Mouse (Mus musculus) macrophage (primary cell): ENCODE data around the gene Ntrk1. TPM values are rescaled to one million over a fixed set of nuclear protein-coding genes. Genes with fewer than 3 reads are reported as not detected.
"Not testable (repeated sequence)": the region's sequence is repeated elsewhere in the genome, so short reads cannot be mapped to it uniquely, and the experiment has no call there.

ENCODE experiments used
- H3K27ac ChIP-seq: fragments of 350-480 bp; formaldehyde crosslinking; 2 replicates; pipeline ENCODE4 v1.9.0; 2021
- H3K36me3 ChIP-seq: fragments of 350-480 bp; formaldehyde crosslinking; 2 replicates; pipeline ENCODE4 v1.9.0; 2021; ENCODE audit errors: inconsistent target
- H3K4me3 ChIP-seq: fragments of 350-480 bp; formaldehyde crosslinking; 2 replicates; pipeline ENCODE4 v1.9.0; 2021; ENCODE audit errors: inconsistent target
- H3K79me2 ChIP-seq: fragments of 350-480 bp; formaldehyde crosslinking; 2 replicates; pipeline ENCODE4 v1.9.0; 2021; ENCODE audit errors: inconsistent target
- WGBS: methylation state at CpG from one replicate; pipeline ENCODE4 v1.1.7; 2026; ENCODE audit warnings: inconsistent platforms; ENCODE audit not compliant: missing documents; 5-methylcytosine and 5-hydroxymethylcytosine counted together
- polyA plus RNA-seq: library from polyadenylated mRNA; stranded (reverse); fragments of 250-400 nt; gene quantifications from 3 replicates; pipeline ENCODE4 v1.2.4, GENCODE M21; 2018; ENCODE audit warnings: inconsistent platforms
- total RNA-seq, 78 experiments: library from RNA; depleted of rRNA; stranded (reverse); fragments of 250-400 nt; gene quantifications; 1 replicate in 9 of 78; 2 replicates in 24 of 78; 3 replicates in 43 of 78; 4 replicates in 2 of 78; pipeline ENCODE4 v1.2.4; 2018; ENCODE audit warnings: inconsistent platforms in 56 of 78

Gene Ntrk1
- not detected for total RNA-seq (2018; cell fraction: chromatin; rRNA removed)
- total RNA-seq (2018; cell fraction: cytosol; rRNA removed), result not detected
- total RNA-seq (2018; cell fraction: nucleus; rRNA removed), result not detected
- polyA plus RNA-seq, result not detected in 3 replicates

- 2% methylated on average over 46 of the region's 47 CpGs for WGBS
- Histone ChIP-seq H3K79me2 (no peaks in the 10 kb centered on the region), H3K36me3 (no peaks in the 10 kb centered on the region), H3K4me3 (no peak within 1 kb of the TSS), H3K27ac (no peak within 1 kb of the TSS)
Observed at GRCm38 (mm10) chr3:87794922-87795325, at the start of gene Ntrk1. Ntrk1 (minus strand) TSS chr3:87795162.

- Histone ChIP-seq H3K79me2 (no peaks in the 10 kb centered on the region), H3K4me3 (no peak overlapping the region), H3K36me3 (no peaks in the 10 kb centered on the region), H3K27ac (no peak overlapping the region)
Observed at GRCm38 (mm10) chr3:87840858-87841257, 45.9 kb upstream of the Ntrk1 start.

GRCm38 (mm10) chr3:87838622-87839021 lies 43.7 kb upstream of the Ntrk1 start:
- no peaks in the 10 kb centered on the region for H3K36me3 ChIP-seq
- H3K79me2 ChIP-seq, result no peaks in the 10 kb centered on the region
- 5% methylated on average over 4 of the region's 4 CpGs for WGBS
- no peak overlapping the region for H3K4me3 ChIP-seq
- no peak overlapping the region for H3K27ac ChIP-seq

- WGBS, result 80% methylated on average over 5 of the region's 5 CpGs
- Histone ChIP-seq H3K36me3 (no peaks in the 10 kb centered on the region), H3K27ac (no peak overlapping the region), H3K79me2 (no peaks in the 10 kb centered on the region), H3K4me3 (no peak overlapping the region)
Observed at GRCm38 (mm10) chr3:87833482-87833881, 38.5 kb upstream of the Ntrk1 start.

- Histone ChIP-seq H3K4me3 (no peak overlapping the region), H3K27ac (no peak overlapping the region), H3K36me3 (no peaks in the 10 kb centered on the region), H3K79me2 (no peaks in the 10 kb centered on the region)
- WGBS, result 91% methylated on average over 6 of the region's 7 CpGs
Observed at GRCm38 (mm10) chr3:87832109-87832859, 37.3 kb upstream of the Ntrk1 start.

GRCm38 (mm10) chr3:87829025-87829424 lies 34.1 kb upstream of the Ntrk1 start:
- Histone ChIP-seq H3K36me3 (no peaks in the 10 kb centered on the region), H3K79me2 (no peaks in the 10 kb centered on the region), H3K4me3 (no peak overlapping the region), H3K27ac (no peak overlapping the region)
- WGBS, result 55% methylated on average over 10 of the region's 10 CpGs

GRCm38 (mm10) chr3:87828435-87828834 lies 33.5 kb upstream of the Ntrk1 start:
- H3K4me3 ChIP-seq, result no peak overlapping the region
- H3K79me2 ChIP-seq, result no peaks in the 10 kb centered on the region
- 2% methylated on average over 4 of the region's 4 CpGs for WGBS
- no peak overlapping the region for H3K27ac ChIP-seq
- H3K36me3 ChIP-seq, result no peaks in the 10 kb centered on the region

- not testable (repeated sequence) for H3K79me2 ChIP-seq, H3K27ac ChIP-seq, H3K4me3 ChIP-seq, H3K36me3 ChIP-seq
- 67% methylated on average over 1 of the region's 1 CpGs for WGBS
Observed at GRCm38 (mm10) chr3:87824206-87824605, 29.2 kb upstream of the Ntrk1 start, which contains the start of gene Pear1. Pear1 (minus strand) TSS chr3:87824306.

GRCm38 (mm10) chr3:87818226-87818625 lies 23.3 kb upstream of the Ntrk1 start:
- no peak overlapping the region for H3K27ac ChIP-seq
- H3K79me2 ChIP-seq, result no peaks in the 10 kb centered on the region
- H3K4me3 ChIP-seq, result no peak overlapping the region
- 89% methylated on average over 12 of the region's 12 CpGs for WGBS
- H3K36me3 ChIP-seq, result no peaks in the 10 kb centered on the region

GRCm38 (mm10) chr3:87816646-87817093 lies 21.7 kb upstream of the Ntrk1 start:
- H3K4me3 ChIP-seq, result no peak overlapping the region
- H3K79me2 ChIP-seq, result no peaks in the 10 kb centered on the region
- no peaks in the 10 kb centered on the region for H3K36me3 ChIP-seq
- no peak overlapping the region for H3K27ac ChIP-seq
- 6% methylated on average over 12 of the region's 12 CpGs for WGBS

GRCm38 (mm10) chr3:87816166-87816565 lies 21.2 kb upstream of the Ntrk1 start:
- no peak overlapping the region for H3K27ac ChIP-seq
- no peaks in the 10 kb centered on the region for H3K36me3 ChIP-seq
- H3K4me3 ChIP-seq, result no peak overlapping the region
- 63% methylated on average over 6 of the region's 6 CpGs for WGBS
- no peaks in the 10 kb centered on the region for H3K79me2 ChIP-seq

- Histone ChIP-seq H3K4me3 (no peak overlapping the region), H3K36me3 (no peaks in the 10 kb centered on the region), H3K79me2 (no peaks in the 10 kb centered on the region), H3K27ac (no peak overlapping the region)
- WGBS, result 74% methylated on average over 10 of the region's 10 CpGs
Observed at GRCm38 (mm10) chr3:87812873-87813272, 17.9 kb upstream of the Ntrk1 start.

- H3K4me3 ChIP-seq, result no peak overlapping the region
- no peaks in the 10 kb centered on the region for H3K36me3 ChIP-seq
- no peak overlapping the region for H3K27ac ChIP-seq
- WGBS, result 61% methylated on average over 4 of the region's 4 CpGs
- no peaks in the 10 kb centered on the region for H3K79me2 ChIP-seq
Observed at GRCm38 (mm10) chr3:87812413-87812812, 17.5 kb upstream of the Ntrk1 start.

GRCm38 (mm10) chr3:87811297-87811696 lies 16.3 kb upstream of the Ntrk1 start:
- no peak overlapping the region for H3K4me3 ChIP-seq
- H3K79me2 ChIP-seq, result no peaks in the 10 kb centered on the region
- no peak overlapping the region for H3K27ac ChIP-seq
- H3K36me3 ChIP-seq, result no peaks in the 10 kb centered on the region
- WGBS, result 80% methylated on average over 8 of the region's 8 CpGs

- WGBS, result 20% methylated on average over 28 of the region's 28 CpGs
- H3K27ac ChIP-seq, result no peak overlapping the region
- H3K36me3 ChIP-seq, result no peaks in the 10 kb centered on the region
- H3K79me2 ChIP-seq, result no peaks in the 10 kb centered on the region
- no peak overlapping the region for H3K4me3 ChIP-seq
Observed at GRCm38 (mm10) chr3:87809322-87809962, 14.5 kb upstream of the Ntrk1 start.
